Mouse (Mus musculus): ENCODE results near the gene Gm49392. TPM values are rescaled to one million over a fixed set of nuclear protein-coding genes. Genes with fewer than 3 reads are reported as not detected.

Gene Gm49392
- polyA plus RNA-seq, 1 experiment from 2014 or later, result not detected

- no peaks in the 10 kb centered on the region for H3K27me3 ChIP-seq (replicated peaks; ENCODE audit: control insufficient read depth, insufficient read depth, low read length)
- no peak overlapping the region for H3K27ac ChIP-seq (ENCODE audit: low read depth, low read length)
- no peaks in the 10 kb centered on the region for H3K36me3 ChIP-seq (ENCODE audit: control insufficient read depth, insufficient read depth, low read length)
- no peak overlapping the region for H3K9ac ChIP-seq (ENCODE audit: low read depth, low read length)
- 88% methylated on average over 4 of the region's 4 CpGs for WGBS
- H3K9me3 ChIP-seq (ENCODE audit: control insufficient read depth, low read length), result no peaks in the 10 kb centered on the region
- H3K4me2 ChIP-seq (ENCODE audit: low read length), result no peak overlapping the region
- H3K4me1 ChIP-seq (ENCODE audit: control insufficient read depth, insufficient read depth, low read depth, low read length), result no peaks in the 10 kb centered on the region
- ATAC-seq, result no peak
- no peak overlapping the region for H3K4me3 ChIP-seq (ENCODE audit: low read length)
Observed at GRCm38 (mm10) chr13:60848241-60849120, 48.2 kb downstream of the Gm49392 start.

- Histone ChIP-seq H3K27me3 (replicated peaks; ENCODE audit: control insufficient read depth, insufficient read depth, low read length) (no peaks in the 10 kb centered on the region), H3K4me2 (ENCODE audit: low read length) (no peak overlapping the region), H3K9me3 (ENCODE audit: control insufficient read depth, low read length) (no peaks in the 10 kb centered on the region), H3K27ac (ENCODE audit: low read depth, low read length) (no peak overlapping the region), H3K36me3 (ENCODE audit: control insufficient read depth, insufficient read depth, low read length) (no peaks in the 10 kb centered on the region), H3K9ac (ENCODE audit: low read depth, low read length) (no peak overlapping the region), H3K4me3 (ENCODE audit: low read length) (no peak overlapping the region), H3K4me1 (ENCODE audit: control insufficient read depth, insufficient read depth, low read depth, low read length) (no peaks in the 10 kb centered on the region)
- ATAC-seq, result no peak
- WGBS, result 76% methylated on average over 8 of the region's 8 CpGs
Observed at GRCm38 (mm10) chr13:60843153-60843552, 53.5 kb downstream of the Gm49392 start.

DNA sequence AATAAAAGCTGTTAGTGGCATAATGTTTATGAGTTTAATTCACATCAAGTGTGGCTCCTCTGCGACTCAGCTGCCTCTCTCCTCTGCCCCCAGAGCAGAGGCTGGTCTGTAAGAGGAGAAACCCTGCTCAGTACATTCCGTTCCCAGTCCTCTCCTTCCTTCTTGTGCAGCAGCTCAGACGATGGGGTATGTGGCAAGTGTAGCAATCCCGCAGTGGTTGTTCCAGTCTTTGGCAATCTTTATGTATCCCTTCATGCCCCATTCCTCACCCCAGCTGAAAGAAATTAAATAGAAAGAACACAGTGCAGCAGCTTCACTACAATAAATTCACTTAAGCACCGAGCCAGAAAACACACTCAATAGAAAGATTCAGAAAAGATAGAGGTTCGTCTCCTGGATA, 54.0 kb downstream of the Gm49392 start:
- Histone ChIP-seq H3K36me3 (ENCODE audit: control insufficient read depth, insufficient read depth, low read length) (no peaks in the 10 kb centered on the region), H3K27ac (ENCODE audit: low read depth, low read length) (no peak overlapping the region), H3K4me3 (ENCODE audit: low read length) (no peak overlapping the region), H3K4me2 (ENCODE audit: low read length) (no peak overlapping the region), H3K27me3 (replicated peaks; ENCODE audit: control insufficient read depth, insufficient read depth, low read length) (no peaks in the 10 kb centered on the region), H3K9me3 (ENCODE audit: control insufficient read depth, low read length) (no peaks in the 10 kb centered on the region), H3K9ac (ENCODE audit: low read depth, low read length) (no peak overlapping the region), H3K4me1 (ENCODE audit: control insufficient read depth, insufficient read depth, low read depth, low read length) (no peaks in the 10 kb centered on the region)
- 75% methylated on average over 6 of the region's 6 CpGs for WGBS
- no peak for ATAC-seq

DNA sequence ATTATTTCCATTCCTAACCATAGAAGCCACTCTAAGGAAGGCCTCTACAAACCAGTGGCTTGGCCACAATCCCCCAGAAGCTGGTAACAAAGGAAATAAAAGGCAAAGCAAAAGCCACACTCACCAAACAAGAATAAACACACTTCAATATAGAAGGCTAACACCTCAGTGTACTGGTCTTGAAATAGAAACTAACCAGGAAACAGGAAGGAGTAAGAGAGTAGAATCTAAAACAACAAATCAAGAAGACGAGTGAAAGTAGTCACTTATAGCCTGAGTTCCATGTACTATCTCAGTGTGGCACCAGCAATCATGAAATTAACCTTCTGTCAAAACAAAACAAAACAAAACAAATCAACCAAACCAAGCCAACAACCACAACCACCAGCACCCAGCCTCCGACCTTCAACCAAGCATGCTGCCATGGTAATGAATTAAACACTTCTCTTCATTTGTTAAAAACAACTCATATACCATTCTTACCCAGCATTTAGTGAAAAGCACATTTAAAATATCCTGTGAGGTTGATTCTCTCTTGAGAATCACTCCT, 57.3 kb downstream of the Gm49392 start:
- Histone ChIP-seq H3K27ac (ENCODE audit: low read depth, low read length) (no peak overlapping the region), H3K4me3 (ENCODE audit: low read length) (no peak overlapping the region), H3K4me2 (ENCODE audit: low read length) (no peak overlapping the region), H3K9me3 (ENCODE audit: control insufficient read depth, low read length) (no peaks in the 10 kb centered on the region), H3K4me1 (ENCODE audit: control insufficient read depth, insufficient read depth, low read depth, low read length) (no peaks in the 10 kb centered on the region), H3K27me3 (replicated peaks; ENCODE audit: control insufficient read depth, insufficient read depth, low read length) (no peaks in the 10 kb centered on the region), H3K9ac (ENCODE audit: low read depth, low read length) (no peak overlapping the region), H3K36me3 (ENCODE audit: control insufficient read depth, insufficient read depth, low read length) (no peaks in the 10 kb centered on the region)
- ATAC-seq, result no peak
- WGBS, result 82% methylated on average over 2 of the region's 2 CpGs

GRCm38 (mm10) chr13:60826052-60826451, 70.6 kb downstream of the Gm49392 start:
- H3K4me2 ChIP-seq (ENCODE audit: low read length), result no peak overlapping the region
- H3K27me3 ChIP-seq (replicated peaks; ENCODE audit: control insufficient read depth, insufficient read depth, low read length), result no peaks in the 10 kb centered on the region
- no peaks in the 10 kb centered on the region for H3K36me3 ChIP-seq (ENCODE audit: control insufficient read depth, insufficient read depth, low read length)
- H3K4me1 ChIP-seq (ENCODE audit: control insufficient read depth, insufficient read depth, low read depth, low read length), result no peaks in the 10 kb centered on the region
- WGBS, result 76% methylated on average over 3 of the region's 3 CpGs
- ATAC-seq, result no peak
- H3K4me3 ChIP-seq (ENCODE audit: low read length), result no peak overlapping the region
- H3K9ac ChIP-seq (ENCODE audit: low read depth, low read length), result no peak overlapping the region
- no peaks in the 10 kb centered on the region for H3K9me3 ChIP-seq (ENCODE audit: control insufficient read depth, low read length)
- no peak overlapping the region for H3K27ac ChIP-seq (ENCODE audit: low read depth, low read length)

- Histone ChIP-seq H3K4me3 (ENCODE audit: low read length) (no peak overlapping the region), H3K27me3 (replicated peaks; ENCODE audit: control insufficient read depth, insufficient read depth, low read length) (no peaks in the 10 kb centered on the region), H3K27ac (ENCODE audit: low read depth, low read length) (no peak overlapping the region), H3K4me2 (ENCODE audit: low read length) (no peak overlapping the region), H3K9ac (ENCODE audit: low read depth, low read length) (no peak overlapping the region), H3K36me3 (ENCODE audit: control insufficient read depth, insufficient read depth, low read length) (no peaks in the 10 kb centered on the region), H3K4me1 (ENCODE audit: control insufficient read depth, insufficient read depth, low read depth, low read length) (no peaks in the 10 kb centered on the region), H3K9me3 (ENCODE audit: control insufficient read depth, low read length) (no peaks in the 10 kb centered on the region)
- no peak for ATAC-seq
- WGBS, result 80% methylated on average over 3 of the region's 3 CpGs
Observed at GRCm38 (mm10) chr13:60820486-60821175, 76.1 kb downstream of the Gm49392 start.

DNA sequence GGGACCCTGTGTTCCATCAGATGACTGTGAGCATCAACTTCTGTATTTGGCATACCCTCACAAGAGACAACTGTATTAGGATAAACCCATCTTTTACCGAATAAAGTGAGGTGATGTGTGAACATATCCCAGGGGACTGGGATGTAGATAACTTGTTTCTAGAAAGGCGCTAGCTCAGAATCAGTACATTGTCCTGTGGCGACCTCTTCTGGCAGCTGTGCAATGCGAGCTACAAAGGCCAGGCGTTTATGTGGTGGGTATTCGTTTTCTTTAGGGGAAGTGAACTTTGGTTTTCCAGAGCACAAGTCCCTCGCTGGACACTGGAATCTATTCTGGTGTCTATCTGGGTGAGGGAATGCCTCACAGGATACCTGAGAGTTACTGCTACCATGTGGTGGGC, 77.2 kb downstream of the Gm49392 start:
- no peak for ATAC-seq
- no peaks in the 10 kb centered on the region for H3K9me3 ChIP-seq (ENCODE audit: control insufficient read depth, low read length)
- no peak overlapping the region for H3K9ac ChIP-seq (ENCODE audit: low read depth, low read length)
- H3K27ac ChIP-seq (ENCODE audit: low read depth, low read length), result no peak overlapping the region
- no peaks in the 10 kb centered on the region for H3K36me3 ChIP-seq (ENCODE audit: control insufficient read depth, insufficient read depth, low read length)
- 8% methylated on average over 7 of the region's 7 CpGs for WGBS
- H3K4me3 ChIP-seq (ENCODE audit: low read length), result no peak overlapping the region
- no peaks in the 10 kb centered on the region for H3K27me3 ChIP-seq (replicated peaks; ENCODE audit: control insufficient read depth, insufficient read depth, low read length)
- no peaks in the 10 kb centered on the region for H3K4me1 ChIP-seq (ENCODE audit: control insufficient read depth, insufficient read depth, low read depth, low read length)
- no peak overlapping the region for H3K4me2 ChIP-seq (ENCODE audit: low read length)

GRCm38 (mm10) chr13:60813722-60814121, 83.0 kb downstream of the Gm49392 start:
- no peak overlapping the region for H3K9ac ChIP-seq (ENCODE audit: low read depth, low read length)
- H3K9me3 ChIP-seq (ENCODE audit: control insufficient read depth, low read length), result no peaks in the 10 kb centered on the region
- WGBS, result 63% methylated on average over 1 of the region's 1 CpGs
- no peak for ATAC-seq
- H3K4me2 ChIP-seq (ENCODE audit: low read length), result no peak overlapping the region
- no peaks in the 10 kb centered on the region for H3K4me1 ChIP-seq (ENCODE audit: control insufficient read depth, insufficient read depth, low read depth, low read length)
- H3K27me3 ChIP-seq (replicated peaks; ENCODE audit: control insufficient read depth, insufficient read depth, low read length), result no peaks in the 10 kb centered on the region
- H3K36me3 ChIP-seq (ENCODE audit: control insufficient read depth, insufficient read depth, low read length), result no peaks in the 10 kb centered on the region
- H3K4me3 ChIP-seq (ENCODE audit: low read length), result no peak overlapping the region
- no peak overlapping the region for H3K27ac ChIP-seq (ENCODE audit: low read depth, low read length)

- Histone ChIP-seq H3K9me3 (ENCODE audit: control insufficient read depth, low read length) (no peaks in the 10 kb centered on the region), H3K4me2 (ENCODE audit: low read length) (no peak overlapping the region), H3K4me3 (ENCODE audit: low read length) (no peak overlapping the region), H3K9ac (ENCODE audit: low read depth, low read length) (no peak overlapping the region), H3K36me3 (ENCODE audit: control insufficient read depth, insufficient read depth, low read length) (no peaks in the 10 kb centered on the region), H3K27me3 (replicated peaks; ENCODE audit: control insufficient read depth, insufficient read depth, low read length) (no peaks in the 10 kb centered on the region), H3K27ac (ENCODE audit: low read depth, low read length) (no peak overlapping the region), H3K4me1 (ENCODE audit: control insufficient read depth, insufficient read depth, low read depth, low read length) (no peaks in the 10 kb centered on the region)
- ATAC-seq, result no peak
- WGBS, result 93% methylated on average over 6 of the region's 6 CpGs
Observed at GRCm38 (mm10) chr13:60812768-60813167, 83.9 kb downstream of the Gm49392 start.

Measured in hindbrain, embryonic 16.5 days (tissue).